Mouse (Mus musculus) kidney, postnatal 25 days (tissue): ENCODE results near the gene Suds3.

Experiments
- DNase-seq, 2 experiments: peaks; one replicate each; pipeline ENCODE4 v3.0.0; 2021; ENCODE audit warnings: mixed read lengths in 2 of 2

The Suds3 gene

GRCm38 (mm10) chr5:117115836-117116366 is at the start of gene Suds3:
Suds3 (minus strand) TSS chr5:117116113.
- peak; percentile 94 to 98 for DNase-seq

DNA sequence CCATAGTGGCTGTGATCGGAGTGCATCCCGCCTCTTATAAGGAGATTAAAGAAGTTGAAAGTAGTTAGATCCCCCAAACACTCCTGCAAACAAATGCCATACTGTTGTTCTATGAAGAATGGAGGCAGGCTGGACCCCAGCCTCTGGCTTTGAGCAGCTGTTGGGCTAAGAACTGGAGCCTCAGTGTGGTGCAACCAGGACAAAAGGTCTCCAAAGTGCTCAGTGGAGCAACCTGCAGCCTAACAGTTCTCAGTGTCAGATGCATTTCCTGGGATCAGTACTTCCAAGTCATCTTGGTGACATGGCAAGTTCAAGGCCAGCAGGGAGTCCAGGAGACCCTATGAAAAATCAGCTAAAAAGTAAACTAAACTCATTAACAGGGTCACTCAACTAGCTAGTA is 49.0 kb upstream of the Suds3 start:
- DNase-seq, result no peak

GRCm38 (mm10) chr5:117164516-117164915 is 48.6 kb upstream of the Suds3 start:
- DNase-seq, result no peak

DNA sequence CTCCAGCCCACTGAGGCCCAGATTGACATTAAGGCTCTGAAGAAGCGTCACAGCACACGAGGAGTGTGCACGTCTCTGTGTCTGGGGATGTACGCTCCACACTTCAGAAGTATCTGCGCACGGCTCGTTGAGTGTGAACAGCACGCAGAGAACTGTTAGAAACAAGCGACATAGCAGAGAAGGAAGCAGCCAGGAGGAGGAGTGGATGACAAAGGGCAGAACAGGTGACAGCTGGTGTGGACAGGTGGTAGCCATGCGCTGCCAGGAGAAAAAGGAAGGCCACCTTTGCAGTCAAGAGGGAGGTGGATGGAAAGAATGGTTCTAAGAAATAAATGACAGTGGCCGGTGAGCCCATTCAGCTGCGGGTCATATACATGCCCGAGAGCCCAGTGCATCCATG is 47.9 kb upstream of the Suds3 start:
- no peak for DNase-seq

GRCm38 (mm10) chr5:117160499-117160898 is 44.6 kb upstream of the Suds3 start:
- DNase-seq, result no peak

GRCm38 (mm10) chr5:117159805-117160291 is 43.9 kb upstream of the Suds3 start:
- DNase-seq, result no peak

- no peak for DNase-seq
These were observed 43.4 kb upstream of the Suds3 start for GRCm38 (mm10) chr5:117159326-117159725.

DNA sequence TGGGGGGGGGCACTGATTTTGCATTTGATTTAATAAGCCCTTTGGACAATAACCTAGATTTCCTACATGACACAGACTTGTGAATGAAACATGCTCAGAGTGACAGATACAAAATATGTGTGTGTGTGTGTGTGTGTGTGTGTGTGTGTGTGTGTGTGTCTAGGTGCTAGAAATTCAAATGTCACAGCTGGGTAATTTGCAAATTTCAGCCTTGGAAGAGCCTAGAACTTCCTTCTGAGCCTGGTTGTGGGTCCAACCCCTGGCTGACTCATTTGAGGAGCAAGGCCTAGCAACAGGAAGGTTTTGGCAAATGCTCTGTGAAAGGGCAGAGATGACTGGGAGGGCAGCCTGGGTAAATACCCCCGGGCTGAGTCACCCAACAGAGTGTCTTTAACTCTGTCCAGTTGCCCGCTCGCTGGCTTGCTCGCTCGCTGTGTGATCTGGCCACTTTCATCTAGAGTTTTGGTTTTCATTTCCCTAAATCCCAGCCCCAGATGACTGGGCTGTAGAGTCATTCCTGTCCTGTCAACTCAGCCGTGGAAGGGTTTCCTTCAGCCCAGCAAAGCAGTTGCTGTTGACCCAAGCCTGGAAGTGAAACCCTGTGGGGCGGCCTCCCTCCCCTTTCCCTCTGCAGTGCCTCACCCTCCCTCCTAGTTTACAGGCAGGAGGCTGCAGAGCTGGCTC is 42.6 kb upstream of the Suds3 start:
- peak; percentile 31 to 68 for DNase-seq

GRCm38 (mm10) chr5:117153527-117154091 is 37.7 kb upstream of the Suds3 start:
- peak; percentile 50 to 58 for DNase-seq

GRCm38 (mm10) chr5:117152944-117153343 is 37.0 kb upstream of the Suds3 start:
- DNase-seq, result no peak

GRCm38 (mm10) chr5:117150068-117150467 is 34.2 kb upstream of the Suds3 start:
- no peak for DNase-seq

DNA sequence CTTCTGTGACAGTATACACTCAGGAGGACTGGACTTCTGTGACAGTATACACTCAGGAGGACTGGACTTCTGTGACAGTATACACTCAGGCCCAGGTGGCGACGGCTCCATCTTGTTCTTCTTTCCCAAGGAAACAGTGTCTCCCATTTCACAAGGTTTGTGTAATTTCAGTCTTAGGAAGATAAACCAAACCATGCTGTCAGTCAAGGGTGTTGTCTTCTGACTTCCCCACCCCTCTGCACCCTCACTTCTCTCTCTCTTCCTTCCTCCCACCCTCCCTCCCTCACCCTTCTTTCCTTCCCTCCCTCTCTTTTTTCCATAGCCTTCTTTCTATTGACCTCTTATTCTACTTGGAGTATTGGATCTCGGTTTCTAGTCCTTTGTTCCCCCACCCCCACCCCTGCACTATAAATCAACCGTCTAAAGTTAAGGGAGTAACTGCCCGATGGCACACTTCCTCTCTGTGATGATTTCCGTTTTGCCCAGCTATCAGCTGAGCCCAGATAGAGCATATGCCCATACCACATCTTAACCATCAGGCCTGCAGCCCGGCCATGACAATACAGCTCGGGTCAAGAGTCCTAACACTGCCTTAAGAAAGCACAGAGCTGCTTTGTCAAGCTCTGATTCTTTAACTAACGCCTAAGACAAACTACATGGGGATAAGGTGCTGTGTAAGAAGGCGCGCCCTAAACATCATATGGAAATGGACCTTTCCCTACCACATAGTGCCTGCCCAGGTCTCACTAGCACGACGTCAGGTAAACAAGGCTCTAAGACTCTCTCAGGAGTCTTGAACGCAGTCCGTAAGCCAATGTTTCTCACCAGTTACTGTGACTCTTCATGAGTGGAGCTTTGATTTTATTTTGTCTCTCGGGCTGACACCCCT is 33.4 kb upstream of the Suds3 start:
- no peak for DNase-seq

GRCm38 (mm10) chr5:117147187-117148095 is 31.5 kb upstream of the Suds3 start:
- DNase-seq, result no peak

DNA sequence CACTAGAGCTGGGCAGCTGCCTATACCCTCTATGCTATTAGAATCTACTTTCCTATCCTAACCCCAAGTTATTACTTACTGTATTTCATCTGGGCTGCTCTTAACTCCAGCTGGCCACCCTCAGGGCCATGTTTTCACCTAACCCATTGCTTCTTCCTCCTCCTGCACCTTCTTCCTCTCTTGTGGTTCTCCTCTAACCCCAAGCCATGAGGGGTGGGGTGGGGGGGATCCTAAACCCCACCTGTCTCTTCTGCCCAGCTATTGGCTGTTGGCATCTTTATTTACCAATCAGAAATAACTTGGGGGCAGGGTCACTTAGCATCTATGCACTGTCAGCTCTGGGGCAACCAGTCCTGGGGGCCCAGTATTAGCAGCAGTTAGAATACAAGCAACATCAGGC is 30.3 kb upstream of the Suds3 start:
- DNase-seq, result no peak

GRCm38 (mm10) chr5:117143721-117144135 is 27.8 kb upstream of the Suds3 start:
- DNase-seq, result peak in 1 of 2 experiments; percentile 45

DNA sequence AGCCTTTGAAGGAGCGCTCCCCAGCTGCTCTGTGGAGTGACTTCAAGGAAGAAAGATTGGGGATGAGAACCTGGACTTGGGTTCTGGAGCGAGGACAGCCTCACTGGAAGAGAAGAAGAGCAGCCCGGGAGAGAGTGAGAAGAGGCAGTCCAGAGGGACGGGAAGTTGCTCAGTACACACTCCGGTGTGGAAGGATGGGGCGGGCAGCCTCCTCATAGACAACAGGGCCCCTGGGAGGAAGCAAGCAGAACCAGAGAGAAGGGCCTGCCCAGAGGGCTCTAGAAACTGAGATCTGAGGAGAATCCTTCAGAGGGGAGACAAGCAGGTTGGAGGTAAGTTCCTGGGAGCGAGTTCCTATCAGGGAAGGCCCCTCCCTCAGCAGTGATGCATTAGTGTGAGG is 24.5 kb upstream of the Suds3 start:
- DNase-seq, result no peak

- DNase-seq, result no peak
These were observed 23.9 kb upstream of the Suds3 start for GRCm38 (mm10) chr5:117139822-117140221.

- no peak for DNase-seq
These were observed 22.5 kb upstream of the Suds3 start for GRCm38 (mm10) chr5:117138295-117138988.

DNA sequence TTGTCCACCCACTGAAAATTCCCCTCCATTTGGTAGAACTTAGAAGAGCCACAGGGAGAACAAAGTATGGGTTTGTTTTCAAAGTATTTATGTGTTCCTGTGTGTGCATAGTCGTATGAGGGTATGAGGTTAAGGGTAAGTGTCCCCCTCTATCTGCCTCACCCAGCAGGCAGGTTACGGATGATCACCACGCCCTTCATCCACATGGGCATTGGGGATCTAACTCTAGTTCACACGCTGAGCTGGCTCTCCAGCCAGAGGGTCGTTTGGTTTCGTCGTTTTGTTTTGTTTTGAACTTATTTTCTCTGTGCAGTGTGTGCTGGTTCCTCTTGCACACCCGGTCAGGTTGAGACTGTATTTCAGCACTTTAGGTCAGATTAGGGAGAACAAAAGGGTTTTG is 21.7 kb upstream of the Suds3 start:
- DNase-seq, result no peak

DNA sequence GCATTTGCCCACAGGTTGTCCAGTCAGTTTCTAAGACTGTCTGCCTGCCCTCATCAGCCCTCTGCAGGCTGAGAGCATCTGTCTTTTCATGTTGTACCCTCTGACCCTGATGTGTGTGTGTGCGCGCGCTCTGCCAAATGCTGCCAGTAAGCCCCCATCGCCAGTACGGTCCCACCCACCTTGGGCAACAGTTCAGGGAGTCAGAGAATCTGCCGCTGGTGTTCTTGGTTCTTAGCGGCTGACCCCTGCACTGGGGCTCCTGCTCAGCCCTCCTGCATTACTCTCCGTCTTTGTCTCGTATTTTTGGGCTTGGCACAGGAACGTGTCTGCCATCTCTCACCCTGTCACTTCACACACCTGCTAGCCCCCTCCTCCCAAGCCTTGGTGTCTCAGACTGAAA is 21.1 kb upstream of the Suds3 start:
- DNase-seq, result no peak

DNA sequence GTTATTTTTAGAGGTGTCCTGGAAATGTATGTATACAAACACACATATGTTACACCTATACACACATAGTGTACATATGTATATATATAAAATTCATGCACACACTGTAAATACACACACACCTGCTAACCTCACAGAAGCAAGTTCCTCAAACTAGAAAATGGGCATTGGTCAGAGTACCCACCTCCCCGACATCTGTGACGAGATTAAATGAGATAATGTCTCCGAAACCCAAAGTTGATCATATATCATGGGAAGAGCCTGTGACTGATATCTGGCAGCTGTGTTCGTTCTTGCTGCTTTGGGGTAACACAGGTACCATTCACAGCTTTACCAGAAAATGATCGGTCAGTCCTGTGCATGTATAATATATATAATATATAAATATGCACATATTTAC is 20.7 kb upstream of the Suds3 start:
- DNase-seq, result no peak

- peak; percentile 63 to 79 for DNase-seq
These were observed 20.0 kb upstream of the Suds3 start for GRCm38 (mm10) chr5:117135869-117136268.
